Mouse (Mus musculus) kidney, adult 2 months (tissue): ENCODE data around the gene Tfap4.

Source experiments
- CTCF ChIP-seq: fragments of 200-500 bp; conservative IDR thresholded peaks from 2 replicates; pipeline ENCODE4 v1.5.1; 2011; ENCODE audit warnings: low read depth, mild to moderate bottlenecking, control low read depth, low read length, moderate library complexity, mixed read lengths; ENCODE audit not compliant: insufficient read depth, insufficient read length
- POLR2A ChIP-seq: fragments of 200-500 bp; IDR thresholded peaks from one replicate; pipeline ENCODE4 v1.6.1; 2011; ENCODE audit warnings: low read depth, low read length, control low read depth

DNA sequence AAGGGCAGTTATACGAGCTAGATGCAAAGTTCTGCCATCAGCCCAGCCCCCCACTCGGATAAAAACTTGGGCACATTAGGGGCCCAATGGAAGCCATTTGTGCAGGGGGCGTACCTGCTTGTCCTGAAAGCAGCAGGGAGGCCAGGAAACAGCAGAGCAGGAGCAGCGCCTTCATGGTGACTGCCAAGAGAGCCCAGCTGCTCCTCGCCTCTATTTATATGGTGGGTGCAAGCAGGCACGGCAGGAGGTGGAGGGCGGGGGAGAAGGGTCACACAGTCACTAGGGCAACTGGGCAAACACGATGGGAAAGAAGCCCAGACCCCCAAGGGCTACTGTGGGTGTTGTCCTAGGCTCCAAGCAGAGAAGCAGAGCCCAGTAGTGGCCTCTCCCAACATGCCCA, 36.8 kb downstream of the Tfap4 start:
- TF ChIP-seq POLR2A (no peak), CTCF (no peak)
